Mouse (Mus musculus) heart, embryonic 11.5 days (tissue): Measurements from ENCODE around the gene Cypt1. TPM values are rescaled to one million over a fixed set of nuclear protein-coding genes. Genes with fewer than 3 reads are reported as not detected.

Experiments
- ATAC-seq: fragments of 200-750 bp; cut with Nextera tagmentation; replicated peaks from 2 replicates; pipeline ENCODE4 v1.8.0; 2017; ENCODE audit warnings: moderate library complexity; ENCODE audit not compliant: insufficient number of reproducible peaks, low FRiP score, low TSS enrichment
- H3K27ac ChIP-seq: fragments of 300-500 bp; sonication (generic); 2 replicates; pipeline ENCODE4 v1.5.1; 2014; ENCODE audit warnings: mild to moderate bottlenecking, low read depth, low read length
- H3K27me3 ChIP-seq: fragments of 300-500 bp; sonication (generic); 2 replicates; pipeline ENCODE4 v1.6.1; 2014; ENCODE audit warnings: mild to moderate bottlenecking, low read length, mixed read lengths; ENCODE audit not compliant: control insufficient read depth, insufficient read depth
- H3K36me3 ChIP-seq: fragments of 300-500 bp; sonication (generic); 2 replicates; pipeline ENCODE4 v1.6.1; 2014; ENCODE audit warnings: mild to moderate bottlenecking, low read length, moderate library complexity, mixed read lengths; ENCODE audit not compliant: control insufficient read depth, insufficient read depth
- H3K4me1 ChIP-seq: fragments of 300-500 bp; sonication (generic); 2 replicates; pipeline ENCODE4 v1.6.1; 2014; ENCODE audit warnings: low read length; ENCODE audit not compliant: control insufficient read depth, insufficient read depth
- H3K4me2 ChIP-seq: fragments of 300-500 bp; sonication (generic); 2 replicates; pipeline ENCODE4 v1.6.1; 2014; ENCODE audit warnings: mild to moderate bottlenecking, moderate library complexity
- H3K4me3 ChIP-seq: fragments of 300-500 bp; sonication (generic); 2 replicates; pipeline ENCODE4 v1.5.1; 2014; ENCODE audit warnings: low read depth, low read length
- H3K9ac ChIP-seq: fragments of 300-500 bp; sonication (generic); 2 replicates; pipeline ENCODE4 v1.6.1; 2014; ENCODE audit warnings: mild to moderate bottlenecking, low read depth, low read length, moderate library complexity
- H3K9me3 ChIP-seq: fragments of 300-500 bp; sonication (generic); replicated peaks from 2 replicates; pipeline ENCODE4 v1.6.1; 2016; ENCODE audit warnings: low read length; ENCODE audit not compliant: control insufficient read depth
- whole genome bisulfite sequencing: fragments of 180-500 bp; shearing (Covaris S2); extraction: QIAGEN DNeasy Blood & Tissue Kit; methylation state at CpG from one replicate; pipeline ENCODE4 v1.1.7; 2014; ENCODE audit not compliant: insufficient replicate concordance; 5-methylcytosine and 5-hydroxymethylcytosine counted together
- polyA plus RNA-seq: library from polyadenylated mRNA; unstranded; fragments of >200 nt; fragmentation: Nextera tagmentation; extraction: Ambion mirVana; gene quantifications from 2 replicates; pipeline ENCODE4 v1.2.1, GENCODE M21; 2014

Cypt1 gene
- not detected in 2 replicates for polyA plus RNA-seq

DNA sequence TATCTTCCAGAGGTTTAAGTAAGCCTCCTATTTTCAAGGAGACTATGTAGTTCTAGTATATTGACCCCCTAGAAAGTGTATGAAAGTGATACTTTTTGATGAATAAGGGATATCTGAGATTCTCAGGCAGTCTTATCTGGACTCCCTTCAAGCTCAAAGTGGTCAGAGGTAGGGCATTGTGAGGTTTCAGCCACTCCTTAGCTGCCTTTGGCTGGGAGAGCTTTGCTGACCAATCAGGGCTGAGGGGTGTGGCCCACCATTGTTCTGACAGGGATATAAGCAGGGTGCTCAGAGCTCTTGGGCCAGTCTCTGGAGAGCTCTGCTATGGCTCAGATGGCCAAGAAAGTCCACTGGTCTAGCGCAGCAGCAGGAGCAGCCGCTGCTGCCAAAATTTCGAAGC lies at the start of gene Cypt1:
Cypt1 (plus strand) TSS at position 301 of the 400 bp plus-strand sequence.
- no peaks in the 10 kb centered on the region for H3K27me3 ChIP-seq
- WGBS, result 96% methylated on average over 3 of the region's 3 CpGs
- no peak within 1 kb of the TSS for H3K27ac ChIP-seq
- no peak within 1 kb of the TSS for H3K4me2 ChIP-seq
- H3K9ac ChIP-seq, result no peak within 1 kb of the TSS
- H3K4me1 ChIP-seq, result no peaks in the 10 kb centered on the region
- no peaks in the 10 kb centered on the region for H3K36me3 ChIP-seq
- H3K9me3 ChIP-seq, result no peaks in the 10 kb centered on the region
- ATAC-seq, result no peak
- H3K4me3 ChIP-seq, result no peak within 1 kb of the TSS

DNA sequence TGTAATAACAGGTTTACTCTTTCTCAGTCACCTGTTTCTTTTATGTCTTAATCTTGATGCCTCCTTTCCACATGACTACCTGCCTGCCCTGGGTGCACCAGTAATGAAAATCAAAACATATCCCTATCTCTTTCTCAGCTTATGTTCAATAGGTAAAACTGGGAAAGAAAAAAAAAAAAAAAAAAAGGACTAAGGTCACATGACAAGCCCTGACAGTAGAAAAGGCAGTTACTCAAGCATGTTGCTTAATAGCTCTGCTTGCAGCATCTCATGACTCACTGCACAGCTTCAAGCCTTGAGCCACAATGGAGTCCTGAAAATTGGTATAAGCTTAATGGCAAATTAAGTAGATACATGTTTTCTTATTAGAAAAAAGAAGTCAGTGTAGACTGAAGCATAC lies 24.1 kb downstream of the Cypt1 start:
- Histone ChIP-seq H3K27me3 (no peaks in the 10 kb centered on the region), H3K36me3 (no peaks in the 10 kb centered on the region), H3K27ac (no peak overlapping the region), H3K4me3 (no peak overlapping the region), H3K4me1 (no peaks in the 10 kb centered on the region), H3K4me2 (no peak overlapping the region), H3K9me3 (no peaks in the 10 kb centered on the region), H3K9ac (no peak overlapping the region)
- ATAC-seq, result no peak

DNA sequence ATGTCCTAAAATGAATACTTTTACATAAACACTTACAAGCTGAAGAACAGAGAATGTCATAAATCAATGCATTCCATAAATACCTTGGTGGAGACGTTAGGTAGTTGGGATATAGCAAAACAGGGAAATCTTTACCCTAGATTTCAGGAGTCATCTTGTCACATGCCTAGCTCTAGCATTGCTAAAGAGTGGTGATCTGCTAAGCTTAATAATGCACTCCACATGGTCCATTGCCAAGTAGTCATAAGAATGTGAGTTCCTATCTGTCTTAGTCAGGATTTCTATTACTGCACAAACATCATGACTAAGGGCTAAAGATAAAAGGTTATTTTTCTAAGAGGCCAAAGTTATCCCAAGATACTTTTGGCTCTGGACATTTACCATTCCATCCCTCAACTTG lies 34.4 kb downstream of the Cypt1 start:
- H3K27me3 ChIP-seq, result no peaks in the 10 kb centered on the region
- no peak for ATAC-seq
- H3K4me1 ChIP-seq, result no peaks in the 10 kb centered on the region
- H3K4me3 ChIP-seq, result no peak overlapping the region
- no peaks in the 10 kb centered on the region for H3K9me3 ChIP-seq
- 40% methylated on average over 1 of the region's 1 CpGs for WGBS
- H3K9ac ChIP-seq, result no peak overlapping the region
- no peak overlapping the region for H3K27ac ChIP-seq
- no peak overlapping the region for H3K4me2 ChIP-seq
- H3K36me3 ChIP-seq, result no peaks in the 10 kb centered on the region

DNA sequence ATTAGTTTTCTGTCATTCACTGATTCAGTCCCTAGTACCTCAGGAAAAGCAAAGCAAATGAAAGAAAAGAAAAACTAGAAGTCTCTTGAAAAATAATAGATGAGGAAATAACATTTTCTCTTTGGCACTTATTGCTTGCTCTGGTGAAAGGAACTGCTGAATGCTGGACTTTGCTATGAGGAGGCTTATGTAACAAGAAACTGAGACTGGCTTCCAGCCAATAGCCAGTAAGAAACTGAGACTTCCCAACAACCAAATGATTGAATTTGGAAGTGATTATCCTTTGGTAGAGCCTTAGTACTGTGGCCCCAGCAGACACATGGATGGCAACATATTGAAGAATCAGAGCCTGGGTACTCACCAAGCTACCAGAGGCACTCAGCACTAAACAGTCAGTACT lies 35.8 kb downstream of the Cypt1 start:
- ATAC-seq, result no peak
- Histone ChIP-seq H3K9ac (no peak overlapping the region), H3K4me2 (no peak overlapping the region), H3K27me3 (no peaks in the 10 kb centered on the region), H3K9me3 (no peaks in the 10 kb centered on the region), H3K36me3 (no peaks in the 10 kb centered on the region), H3K4me1 (no peaks in the 10 kb centered on the region), H3K27ac (no peak overlapping the region), H3K4me3 (no peak overlapping the region)

Other genes with a start within 250 kb of the Cypt1 start
- 7.2 and 9.0 TPM in 2 replicates for gene Maoa, start 96.8 kb downstream of the Cypt1 start, polyA plus RNA-seq